Mouse (Mus musculus): Measurements from ENCODE around the gene 1700086D15Rik. TPM values are rescaled to one million over a fixed set of nuclear protein-coding genes. Genes with fewer than 3 reads are reported as not detected.

Gene 1700086D15Rik
- polyA plus RNA-seq (2017; shearing (Covaris generic)): under 1 TPM in 1 of 2 experiments, not detected in 1; 0.27 TPM

GRCm38 (mm10) chr11:65159791-65160190 lies at the start of gene 1700086D15Rik:
TSS of gene 1700086D15Rik (minus strand) at chr11:65159891.

GRCm38 (mm10) chr11:65162767-65163120 lies 3.1 kb upstream of the 1700086D15Rik start, which contains the start of gene Arhgap44:
TSS of gene Arhgap44 (minus strand) at chr11:65162961.

Other genes starting within 250 kb of the 1700086D15Rik start
- 10 to 100 TPM; 27.8 to 30.7 TPM for gene Elac2, start 180.9 kb downstream of the 1700086D15Rik start, polyA plus RNA-seq (2017; shearing (Covaris generic))
- gene Arhgap44, start 3.1 kb upstream of the 1700086D15Rik start, polyA plus RNA-seq (2017; shearing (Covaris generic)): under 1 TPM in 1 of 2 experiments, not detected in 1; 0.11 TPM
- gene Myocd, start 110.1 kb upstream of the 1700086D15Rik start, polyA plus RNA-seq (2017; shearing (Covaris generic)): under 1 TPM in 1 of 2 experiments, not detected in 1; 0.29 TPM